Mouse (Mus musculus): Measurements from ENCODE around the gene Galntl5. TPM values are rescaled to one million over a fixed set of nuclear protein-coding genes. Genes with fewer than 3 reads are reported as not detected.

The Galntl5 gene
- polyA plus RNA-seq, 1 experiment from 2014 or later: not detected

GRCm38 (mm10) chr5:25254491-25254890 lies 73.2 kb downstream of the Galntl5 start:
- Histone ChIP-seq H3K4me1 (0 out of 2 replicates have a peak, but pooled peaks cover 4% of the 10 kb centered on the region), H3K27me3 (replicated peaks) (no peaks in the 10 kb centered on the region), H3K27ac (no peak overlapping the region), H3K9me3 (no peaks in the 10 kb centered on the region), H3K36me3 (peaks cover 38% of the 10 kb centered on the region; the same call in 1 of the 2 replicates), H3K9ac (no peak overlapping the region), H3K4me2 (no peak overlapping the region), H3K4me3 (replicated peaks) (no peak overlapping the region)
- 89% methylated on average over 4 of the region's 4 CpGs for WGBS
- no peak for ATAC-seq (ENCODE audit: insufficient read depth, low FRiP score, low read depth)

GRCm38 (mm10) chr5:25256686-25257085 lies 75.4 kb downstream of the Galntl5 start:
- no peak overlapping the region for H3K4me3 ChIP-seq (replicated peaks)
- H3K4me2 ChIP-seq: no peak overlapping the region
- 89% methylated on average over 2 of the region's 2 CpGs for WGBS
- H3K9ac ChIP-seq: no peak overlapping the region
- H3K4me1 ChIP-seq: 0 out of 2 replicates have a peak, but pooled peaks cover 4% of the 10 kb centered on the region
- H3K36me3 ChIP-seq: peaks cover 38% of the 10 kb centered on the region; the same call in 1 of the 2 replicates
- no peaks in the 10 kb centered on the region for H3K9me3 ChIP-seq
- no peak overlapping the region for H3K27ac ChIP-seq
- ATAC-seq (ENCODE audit: insufficient read depth, low FRiP score, low read depth): no peak
- H3K27me3 ChIP-seq (replicated peaks): no peaks in the 10 kb centered on the region

GRCm38 (mm10) chr5:25261452-25261851 lies 80.2 kb downstream of the Galntl5 start:
- no peaks in the 10 kb centered on the region for H3K27me3 ChIP-seq (replicated peaks)
- no peak for ATAC-seq (ENCODE audit: insufficient read depth, low FRiP score, low read depth)
- WGBS: 84% methylated on average over 6 of the region's 6 CpGs
- H3K36me3 ChIP-seq: peaks cover 54% of the 10 kb centered on the region; the same call in 1 of the 2 replicates
- no peaks in the 10 kb centered on the region for H3K4me1 ChIP-seq
- H3K27ac ChIP-seq: no peak overlapping the region
- no peak overlapping the region for H3K9ac ChIP-seq
- no peak overlapping the region for H3K4me2 ChIP-seq
- no peaks in the 10 kb centered on the region for H3K9me3 ChIP-seq
- H3K4me3 ChIP-seq (replicated peaks): no peak overlapping the region

GRCm38 (mm10) chr5:25262266-25262665 lies 81.0 kb downstream of the Galntl5 start:
- no peak overlapping the region for H3K27ac ChIP-seq
- H3K9ac ChIP-seq: no peak overlapping the region
- H3K9me3 ChIP-seq: no peaks in the 10 kb centered on the region
- no peaks in the 10 kb centered on the region for H3K4me1 ChIP-seq
- H3K36me3 ChIP-seq: peaks cover 56% of the 10 kb centered on the region; the same call in 1 of the 2 replicates
- H3K4me2 ChIP-seq: no peak overlapping the region
- no peaks in the 10 kb centered on the region for H3K27me3 ChIP-seq (replicated peaks)
- ATAC-seq (ENCODE audit: insufficient read depth, low FRiP score, low read depth): no peak
- WGBS: 78% methylated on average over 7 of the region's 7 CpGs
- H3K4me3 ChIP-seq (replicated peaks): no peak overlapping the region

GRCm38 (mm10) chr5:25268258-25268888 lies 87.1 kb downstream of the Galntl5 start:
- H3K4me2 ChIP-seq: no peak overlapping the region
- H3K27me3 ChIP-seq (replicated peaks): no peaks in the 10 kb centered on the region
- H3K36me3 ChIP-seq: peaks cover 38% of the 10 kb centered on the region
- H3K27ac ChIP-seq: no peak overlapping the region
- H3K9ac ChIP-seq: no peak overlapping the region
- no peaks in the 10 kb centered on the region for H3K9me3 ChIP-seq
- no peak overlapping the region for H3K4me3 ChIP-seq (replicated peaks)
- H3K4me1 ChIP-seq: no peaks in the 10 kb centered on the region
- no peak for ATAC-seq (ENCODE audit: insufficient read depth, low FRiP score, low read depth)
- WGBS: 85% methylated on average over 4 of the region's 4 CpGs

Small RNA genes within 50 kb of the gene (microRNA-seq; reads per million reads assigned to microRNA genes)
- gene Gm26051: not detected

Other genes with a start within 250 kb of the Galntl5 start
- gene Prkag2, start 80.8 kb upstream of the Galntl5 start, polyA plus RNA-seq (2015; fragmentation: Nextera tagmentation; extraction: Ambion mirVana): 41.3 and 44.0 TPM in 2 replicates
- 35.5 and 38.6 TPM in 2 replicates for gene Galnt11, start 40.4 kb downstream of the Galntl5 start, polyA plus RNA-seq (2015; fragmentation: Nextera tagmentation; extraction: Ambion mirVana)
- gene E130116L18Rik, start 41.7 kb downstream of the Galntl5 start, polyA plus RNA-seq (2015; fragmentation: Nextera tagmentation; extraction: Ambion mirVana): not detected in 2 replicates